Mouse (Mus musculus): ENCODE measurements around the gene Pitpnm2.
"Not testable (repeated sequence)": the region's sequence is repeated elsewhere in the genome, so short reads cannot be mapped to it uniquely, and the experiment has no call there.

The Pitpnm2 gene

GRCm38 (mm10) chr5:124249614-124250591, at the start of gene Pitpnm2:
Gene Pitpnm2 (minus strand): TSS chr5:124249760.
- no peak for DNase-seq (ENCODE audit: low spot score in 2 of 2)

GRCm38 (mm10) chr5:124299307-124299706, 49.7 kb upstream of the Pitpnm2 start:
- DNase-seq (ENCODE audit: low spot score in 2 of 2) = not testable (repeated sequence)

- DNase-seq (ENCODE audit: low spot score in 2 of 2) = no peak
Observed at GRCm38 (mm10) chr5:124296475-124296874, 46.9 kb upstream of the Pitpnm2 start.

- DNase-seq (ENCODE audit: low spot score in 2 of 2) = no peak
Observed at GRCm38 (mm10) chr5:124293967-124294366, 44.4 kb upstream of the Pitpnm2 start.

GRCm38 (mm10) chr5:124290216-124290615, 40.7 kb upstream of the Pitpnm2 start:
- no peak for DNase-seq (ENCODE audit: low spot score in 2 of 2)

- DNase-seq (ENCODE audit: low spot score in 2 of 2) = no peak
Observed at GRCm38 (mm10) chr5:124287616-124288247, 38.2 kb upstream of the Pitpnm2 start.

- no peak for DNase-seq (ENCODE audit: low spot score in 2 of 2)
Observed at GRCm38 (mm10) chr5:124284330-124284729, 34.8 kb upstream of the Pitpnm2 start.

- no peak for DNase-seq (ENCODE audit: low spot score in 2 of 2)
Observed at GRCm38 (mm10) chr5:124282854-124283253, 33.3 kb upstream of the Pitpnm2 start.

GRCm38 (mm10) chr5:124270226-124270625, 20.7 kb upstream of the Pitpnm2 start:
- DNase-seq (ENCODE audit: low spot score in 2 of 2) = no peak

- DNase-seq (ENCODE audit: low spot score in 2 of 2) = no peak
Observed at GRCm38 (mm10) chr5:124269661-124270060, 20.1 kb upstream of the Pitpnm2 start.

- DNase-seq (ENCODE audit: low spot score in 2 of 2) = no peak
Observed at GRCm38 (mm10) chr5:124267652-124268051, 18.1 kb upstream of the Pitpnm2 start.

GRCm38 (mm10) chr5:124266821-124267220, 17.3 kb upstream of the Pitpnm2 start:
- DNase-seq (ENCODE audit: low spot score in 2 of 2) = no peak

- no peak for DNase-seq (ENCODE audit: low spot score in 2 of 2)
Observed at GRCm38 (mm10) chr5:124263246-124263645, 13.7 kb upstream of the Pitpnm2 start.

GRCm38 (mm10) chr5:124262090-124262489, 12.5 kb upstream of the Pitpnm2 start:
- no peak for DNase-seq (ENCODE audit: low spot score in 2 of 2)

- DNase-seq (ENCODE audit: low spot score in 2 of 2) = no peak
Observed at GRCm38 (mm10) chr5:124259133-124259532, 9.6 kb upstream of the Pitpnm2 start.

GRCm38 (mm10) chr5:124258026-124258425, 8.5 kb upstream of the Pitpnm2 start:
- no peak for DNase-seq (ENCODE audit: low spot score in 2 of 2)

GRCm38 (mm10) chr5:124255141-124255540, 5.6 kb upstream of the Pitpnm2 start:
- DNase-seq (ENCODE audit: low spot score in 2 of 2) = no peak

GRCm38 (mm10) chr5:124253555-124253954, 4.0 kb upstream of the Pitpnm2 start:
- DNase-seq (ENCODE audit: low spot score in 2 of 2) = no peak

GRCm38 (mm10) chr5:124252580-124253320, 3.2 kb upstream of the Pitpnm2 start:
- DNase-seq (ENCODE audit: low spot score in 2 of 2) = no peak

GRCm38 (mm10) chr5:124251070-124251469, 1.5 kb upstream of the Pitpnm2 start:
- no peak for DNase-seq (ENCODE audit: low spot score in 2 of 2)

- peak; percentile 21 to 64 for DNase-seq (ENCODE audit: low spot score in 2 of 2)
Observed at GRCm38 (mm10) chr5:124248845-124249613, 531 bp downstream of the Pitpnm2 start.
